Mouse (Mus musculus) hindbrain, postnatal 0 days (tissue): Measurements from ENCODE around the gene Pfn5. TPM values are rescaled to one million over a fixed set of nuclear protein-coding genes. Genes with fewer than 3 reads are reported as not detected.
"Not testable (repeated sequence)": the region's sequence is repeated elsewhere in the genome, so short reads cannot be mapped to it uniquely, and the experiment has no call there.

Source experiments
- ATAC-seq: fragments of 200-750 bp; cut with Nextera tagmentation; 2 replicates; pipeline ENCODE4 v1.8.0; 2017; ENCODE audit warnings: mild to moderate bottlenecking, moderate TSS enrichment, moderate library complexity
- DNase-seq: peaks from one replicate; pipeline ENCODE4 v3.0.0-alpha.2; 2015; ENCODE audit warnings: low spot score
- H3K27ac ChIP-seq: fragments of 300-500 bp; sonication (generic); 2 replicates; pipeline ENCODE4 v1.5.1; 2014; ENCODE audit warnings: mild to moderate bottlenecking
- H3K27me3 ChIP-seq: fragments of 300-500 bp; sonication (generic); 2 replicates; pipeline ENCODE4 v1.6.1; 2014; ENCODE audit warnings: low read length, mixed read lengths; ENCODE audit not compliant: insufficient read depth
- H3K36me3 ChIP-seq: fragments of 300-500 bp; sonication (generic); 2 replicates; pipeline ENCODE4 v1.6.1; 2014; ENCODE audit warnings: low read length, mixed read lengths; ENCODE audit not compliant: insufficient read depth
- H3K4me1 ChIP-seq: fragments of 300-500 bp; sonication (generic); 2 replicates; pipeline ENCODE4 v1.6.1; 2014; ENCODE audit warnings: antibody characterized with exemption, low read length, mixed read lengths; ENCODE audit not compliant: insufficient read depth
- H3K4me2 ChIP-seq: fragments of 300-500 bp; sonication (generic); 2 replicates; pipeline ENCODE4 v1.6.1; 2014; ENCODE audit warnings: low read depth, mild to moderate bottlenecking, low read length, moderate library complexity, mixed read lengths
- H3K4me3 ChIP-seq: fragments of 300-500 bp; sonication (generic); 2 replicates; pipeline ENCODE4 v1.5.1; 2014; ENCODE audit warnings: low read length
- H3K9ac ChIP-seq: fragments of 300-500 bp; sonication (generic); replicated peaks from 2 replicates; pipeline ENCODE4 v1.6.1; 2014; ENCODE audit warnings: mild to moderate bottlenecking, low read length, moderate library complexity, mixed read lengths
- H3K9me3 ChIP-seq: fragments of 300-500 bp; sonication (generic); 2 replicates; pipeline ENCODE4 v1.6.1; 2016; ENCODE audit warnings: low read length, mixed read lengths
- CTCF ChIP-seq: IDR thresholded peaks from 2 replicates; pipeline ENCODE4 v1.5.1; 2016; ENCODE audit warnings: antibody characterized with exemption, control low read depth, low read depth
- WGBS: fragments of 180-500 bp; shearing (Covaris S2); extraction: QIAGEN DNeasy Blood & Tissue Kit; methylation state at CpG from one replicate; pipeline ENCODE4 v1.1.7; 2014; 5-methylcytosine and 5-hydroxymethylcytosine counted together
- polyA plus RNA-seq: library from polyadenylated mRNA; unstranded; fragments of >200 nt; fragmentation: Nextera tagmentation; extraction: Ambion mirVana; gene quantifications from 2 replicates; pipeline ENCODE4 v1.2.1, GENCODE M21; 2015
- total RNA-seq: library from RNA; depleted of rRNA; stranded (reverse); fragments of >200 nt; gene quantifications from 2 replicates; pipeline ENCODE4 v1.2.3, GENCODE M21; 2014; rRNA removed

Gene Pfn5
- total RNA-seq (not detected in 2 replicates), polyA plus RNA-seq (not detected in 2 replicates)

DNA sequence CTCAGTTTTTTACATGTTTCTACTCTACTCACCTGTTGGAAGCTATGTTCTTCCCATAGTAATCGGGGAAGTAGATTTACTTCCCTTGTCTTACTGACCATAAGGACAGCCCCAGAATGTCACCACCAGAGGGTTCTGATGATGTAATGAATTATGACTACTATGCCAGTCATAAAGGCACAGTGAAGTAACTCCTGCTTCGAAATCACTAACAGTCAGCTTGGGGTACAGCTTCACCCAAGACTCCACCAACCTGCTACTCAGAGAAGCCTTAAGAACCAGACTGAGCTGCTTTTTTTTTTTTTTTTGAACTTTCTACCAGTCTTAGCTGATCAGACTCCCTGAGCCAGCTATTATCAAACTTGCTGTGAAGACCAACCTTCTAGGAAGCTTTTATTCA is at the start of gene Pfn5, which contains the start of gene Asb12:
Gene Pfn5, plus strand, starts transcription at position 218 of the 400 bp plus-strand sequence.
Gene Asb12, minus strand, starts transcription at position 101 of the 400 bp plus-strand sequence.
- no peak for DNase-seq
- H3K27ac ChIP-seq = no peak within 1 kb of the TSS
- 79% methylated on average over 2 of the region's 2 CpGs for WGBS
- no peak for ATAC-seq
- no peaks in the 10 kb centered on the region for H3K36me3 ChIP-seq
- no peak for TF ChIP-seq CTCF
- H3K4me1 ChIP-seq = no peaks in the 10 kb centered on the region
- H3K9ac ChIP-seq = no peak within 1 kb of the TSS
- H3K9me3 ChIP-seq = no peaks in the 10 kb centered on the region
- no peak within 1 kb of the TSS for H3K4me2 ChIP-seq
- no peaks in the 10 kb centered on the region for H3K27me3 ChIP-seq
- H3K4me3 ChIP-seq = no peak within 1 kb of the TSS

GRCm38 (mm10) chrX:95523883-95524282 is 34.0 kb upstream of the Pfn5 start:
- Histone ChIP-seq H3K9me3 (no peaks in the 10 kb centered on the region), H3K9ac (no peak overlapping the region), H3K4me1 (no peaks in the 10 kb centered on the region), H3K27ac (no peak overlapping the region), H3K27me3 (no peaks in the 10 kb centered on the region), H3K4me2 (no peak overlapping the region), H3K4me3 (no peak overlapping the region), H3K36me3 (no peaks in the 10 kb centered on the region)
- no peak for DNase-seq
- no peak for TF ChIP-seq CTCF
- no peak for ATAC-seq

DNA sequence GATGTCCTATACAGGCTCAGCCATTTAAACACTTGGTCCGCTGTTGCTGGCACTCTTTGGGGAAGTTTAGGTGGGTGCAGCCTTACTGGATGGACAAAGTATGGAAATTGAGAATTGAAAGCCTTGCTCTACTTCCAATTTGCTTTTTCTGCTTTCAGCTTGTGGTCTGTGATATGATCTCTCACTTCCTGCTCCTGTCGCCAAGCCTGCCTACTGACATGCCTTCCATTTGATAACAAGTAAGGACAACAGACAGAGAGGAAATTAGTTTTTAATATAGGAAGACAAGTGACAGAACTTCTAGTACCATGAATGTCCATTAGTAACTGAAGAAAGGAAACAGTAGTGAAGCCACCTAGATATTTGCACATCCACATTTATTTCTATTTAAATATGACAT is 32.7 kb upstream of the Pfn5 start:
- Histone ChIP-seq H3K4me3 (no peak overlapping the region), H3K27ac (no peak overlapping the region), H3K9me3 (no peaks in the 10 kb centered on the region), H3K36me3 (no peaks in the 10 kb centered on the region), H3K9ac (no peak overlapping the region), H3K27me3 (no peaks in the 10 kb centered on the region), H3K4me2 (no peak overlapping the region), H3K4me1 (no peaks in the 10 kb centered on the region)
- no peak for ATAC-seq
- TF ChIP-seq CTCF = no peak
- DNase-seq = no peak
- WGBS = 93% methylated on average over 2 of the region's 2 CpGs

GRCm38 (mm10) chrX:95535493-95535892 is 22.4 kb upstream of the Pfn5 start:
- not testable (repeated sequence) for H3K27ac ChIP-seq, H3K4me2 ChIP-seq, H3K4me1 ChIP-seq, H3K9ac ChIP-seq, H3K27me3 ChIP-seq, H3K4me3 ChIP-seq, DNase-seq, H3K36me3 ChIP-seq, ATAC-seq, H3K9me3 ChIP-seq
- WGBS = 85% methylated on average over 2 of the region's 2 CpGs

- 77% methylated on average over 4 of the region's 4 CpGs for WGBS
- no peak for TF ChIP-seq CTCF
- no peak for DNase-seq
Observed at GRCm38 (mm10) chrX:95554321-95554720, 3.6 kb upstream of the Pfn5 start.

GRCm38 (mm10) chrX:95600609-95601008 is 42.7 kb downstream of the Pfn5 start:
- no peak overlapping the region for H3K9ac ChIP-seq
- no peak for TF ChIP-seq CTCF
- DNase-seq = no peak

More at GRCm38 (mm10) chrX:95554321-95554720, 3.6 kb upstream of the Pfn5 start:
- Histone ChIP-seq H3K27me3 (no peaks in the 10 kb centered on the region), H3K9ac (no peak overlapping the region), H3K9me3 (no peaks in the 10 kb centered on the region), H3K27ac (no peak overlapping the region), H3K4me3 (no peak overlapping the region), H3K4me1 (no peaks in the 10 kb centered on the region), H3K4me2 (no peak overlapping the region), H3K36me3 (no peaks in the 10 kb centered on the region)
- ATAC-seq = no peak

More at GRCm38 (mm10) chrX:95600609-95601008, 42.7 kb downstream of the Pfn5 start:
- no peaks in the 10 kb centered on the region for H3K4me1 ChIP-seq
- no peak overlapping the region for H3K4me3 ChIP-seq
- no peak overlapping the region for H3K4me2 ChIP-seq
- WGBS = 91% methylated on average over 5 of the region's 5 CpGs
- H3K36me3 ChIP-seq = no peaks in the 10 kb centered on the region
- no peak for ATAC-seq
- no peak overlapping the region for H3K27ac ChIP-seq
- H3K27me3 ChIP-seq = no peaks in the 10 kb centered on the region
- no peaks in the 10 kb centered on the region for H3K9me3 ChIP-seq

Other genes starting within 250 kb of the Pfn5 start
- 18.3 and 19.0 TPM in 2 replicates for gene Amer1, start 113.2 kb upstream of the Pfn5 start, total RNA-seq
- 12.5 and 13.0 TPM in 2 replicates for gene Amer1, start 113.2 kb upstream of the Pfn5 start, polyA plus RNA-seq
- 0.10 and 0.61 TPM in 2 replicates for gene Asb12, start 117 bp upstream of the Pfn5 start, total RNA-seq
- not detected in 2 replicates for gene Asb12, start 117 bp upstream of the Pfn5 start, polyA plus RNA-seq
- gene Zc4h2, start 100.4 kb downstream of the Pfn5 start, total RNA-seq = 27.0 and 28.4 TPM in 2 replicates
- 40.7 and 44.4 TPM in 2 replicates for gene Zc4h2, start 100.4 kb downstream of the Pfn5 start, polyA plus RNA-seq
- gene Zc3h12b, start 153.6 kb downstream of the Pfn5 start, total RNA-seq = 7.9 and 8.8 TPM in 2 replicates
- gene Zc3h12b, start 153.6 kb downstream of the Pfn5 start, polyA plus RNA-seq = 3.7 and 4.6 TPM in 2 replicates